Mouse (Mus musculus): ENCODE results near the gene Nfatc2ip.

Nfatc2ip gene

GRCm38 (mm10) chr7:126396298-126397119 is at the start of gene Nfatc2ip:
TSS of gene Nfatc2ip (minus strand) at chr7:126396737.
- CTCF ChIA-PET, result interaction anchor here in 3 of 4 experiments (0.5 to 1.4 kb wide), 10 partner anchors 9 to 796 kb away, joined by 3 to 9 read pairs (median 3); partner anchors contain the start of genes Sh2b1 (in 1 of the 3) and Spns1 (in 1 of the 3)
- POLR2A ChIA-PET, result interaction anchor here in 3 of 4 experiments (0.6 to 3.7 kb wide), 18 partner anchors 8 to 186 kb away, joined by 3 to 24 read pairs (median 4); partner anchors contain the start of genes Spns1 (in 2 of the 3), Cd19 (in 1 of the 3), Eif3c (in 1 of the 3) and Sh2b1 (in 1 of the 3)

GRCm38 (mm10) chr7:126446217-126446616 is 49.7 kb upstream of the Nfatc2ip start:
- POLR2A ChIA-PET, result interaction anchor here in 3 of 4 experiments (0.5 to 1.8 kb wide), 10 partner anchors 10 to 247 kb away, joined by 3 to 7 read pairs (median 4); partner anchors contain the start of genes Sh2b1 (in 2 of the 3) and Tufm (in 1 of the 3)
- CTCF ChIA-PET, result interaction anchor here (0.9 to 2.7 kb wide), 7 partner anchors 9 to 29 kb away, joined by 3 to 11 read pairs (median 3); partner anchors contain the start of gene Sh2b1 (in 1 of the 4)

- ChIA-PET CTCF (interaction anchor here (0.5 to 2.7 kb wide), 9 partner anchors 8 to 30 kb away, joined by 3 to 11 read pairs (median 6); partner anchors contain the start of gene Sh2b1 (in 1 of the 4)), POLR2A (interaction anchor here in 2 of 4 experiments (0.5 to 1.5 kb wide), 7 partner anchors 9 to 314 kb away, joined by 3 to 5 read pairs (median 4); partner anchors contain the start of genes Atp2a1 (in 1 of the 2) and Tufm (in 1 of the 2))
These were observed 48.7 kb upstream of the Nfatc2ip start for GRCm38 (mm10) chr7:126445104-126445815.

- CTCF ChIA-PET, result interaction anchor here in 3 of 4 experiments (0.6 to 1.2 kb wide), 5 partner anchors 8 to 135 kb away, joined by 3 to 9 read pairs (median 4); no protein-coding TSS in a partner anchor
These were observed 48.0 kb upstream of the Nfatc2ip start for GRCm38 (mm10) chr7:126444536-126444935.

GRCm38 (mm10) chr7:126443997-126444396 is 47.5 kb upstream of the Nfatc2ip start:
- ChIA-PET CTCF (interaction anchor here in 2 of 4 experiments (0.6 kb wide), 2 partner anchors 8 to 135 kb away, joined by 3 to 4 read pairs; no protein-coding TSS in a partner anchor), POLR2A (interaction anchor here in 1 of 4 experiments (1.4 kb wide), 1 partner anchor 8 kb away, joined by 4 read pairs; no protein-coding TSS in a partner anchor)

More at GRCm38 (mm10) chr7:126444536-126444935, 48.0 kb upstream of the Nfatc2ip start:
- POLR2A ChIA-PET, result interaction anchor here in 1 of 4 experiments (1.4 to 1.5 kb wide), 3 partner anchors 9 to 18 kb away, joined by 3 to 5 read pairs (median 4); partner anchors contain the start of gene Atp2a1

- ChIA-PET POLR2A (interaction anchor here in 3 of 4 experiments (0.5 to 2.0 kb wide), 7 partner anchors 9 to 465 kb away, joined by 3 to 4 read pairs (median 3); no protein-coding TSS in a partner anchor), CTCF (interaction anchor here in 2 of 4 experiments (0.6 to 0.7 kb wide), 3 partner anchors 21 to 1927 kb away, joined by 3 to 4 read pairs (median 3); no protein-coding TSS in a partner anchor)
These were observed 43.6 kb upstream of the Nfatc2ip start for GRCm38 (mm10) chr7:126440134-126440533.

- ChIA-PET POLR2A (interaction anchor here in 2 of 4 experiments (1.2 to 3.7 kb wide), 6 partner anchors 9 to 80 kb away, joined by 4 to 21 read pairs (median 6); partner anchors contain the start of gene Sh2b1 (in 2 of the 2)), CTCF (interaction anchor here (0.6 to 3.7 kb wide), 35 partner anchors 8 to 1047 kb away, joined by 3 to 16 read pairs (median 4); partner anchors contain the start of genes Sh2b1 (in 3 of the 4), Cd19 (in 1 of the 4), Eif3c (in 1 of the 4) and Rabep2 (in 1 of the 4))
These were observed 40.3 kb upstream of the Nfatc2ip start for GRCm38 (mm10) chr7:126436851-126437250.

- ChIA-PET POLR2A (interaction anchor here in 3 of 4 experiments (0.6 to 3.7 kb wide), 18 partner anchors 8 to 140 kb away, joined by 3 to 21 read pairs (median 4); partner anchors contain the start of gene Sh2b1 (in 3 of the 3)), CTCF (interaction anchor here (0.6 to 3.7 kb wide), 20 partner anchors 8 to 314 kb away, joined by 3 to 16 read pairs (median 4); partner anchors contain the start of genes Sh2b1 (in 2 of the 4) and Sbk1 (in 1 of the 4))
These were observed 39.3 kb upstream of the Nfatc2ip start for GRCm38 (mm10) chr7:126435801-126436200.

GRCm38 (mm10) chr7:126434726-126435125 is 38.2 kb upstream of the Nfatc2ip start:
- CTCF ChIA-PET, result interaction anchor here in 1 of 4 experiments (1.1 kb wide), 1 partner anchor 35 kb away, joined by 3 read pairs; no protein-coding TSS in a partner anchor
- POLR2A ChIA-PET, result interaction anchor here in 2 of 4 experiments (1.3 to 1.7 kb wide), 4 partner anchors 40 to 67 kb away, joined by 4 to 6 read pairs (median 4); partner anchors contain the start of gene Sh2b1 (in 1 of the 2)

GRCm38 (mm10) chr7:126430167-126430566 is 33.6 kb upstream of the Nfatc2ip start:
- ChIA-PET POLR2A (interaction anchor here (0.6 to 1.7 kb wide), 12 partner anchors 9 to 721 kb away, joined by 3 to 5 read pairs (median 3); partner anchors contain the start of gene Spns1 (in 1 of the 4)), CTCF (interaction anchor here in 2 of 4 experiments (0.7 to 1.0 kb wide), 2 partner anchors 30 to 38 kb away, joined by 3 to 7 read pairs; no protein-coding TSS in a partner anchor)

- CTCF ChIA-PET, result interaction anchor here in 2 of 4 experiments (1.0 to 1.1 kb wide), 2 partner anchors 30 kb away, joined by 3 read pairs; no protein-coding TSS in a partner anchor
These were observed 33.0 kb upstream of the Nfatc2ip start for GRCm38 (mm10) chr7:126429503-126429898.

GRCm38 (mm10) chr7:126428631-126429502 is 32.3 kb upstream of the Nfatc2ip start, which contains the start of gene Rabep2:
TSS of gene Rabep2 (plus strand) at chr7:126428759.
- POLR2A ChIA-PET, result interaction anchor here in 3 of 4 experiments (0.9 to 2.8 kb wide), 15 partner anchors 10 to 321 kb away, joined by 3 to 21 read pairs (median 6); partner anchors contain the start of genes Spns1 (in 2 of the 3), Eif3c (in 1 of the 3) and Sh2b1 (in 1 of the 3)
- CTCF ChIA-PET, result interaction anchor here in 3 of 4 experiments (0.6 to 1.9 kb wide), 6 partner anchors 8 to 588 kb away, joined by 3 to 14 read pairs (median 5); partner anchors contain the start of genes Pagr1a (in 1 of the 3) and Sh2b1 (in 1 of the 3)

More at GRCm38 (mm10) chr7:126429503-126429898, 33.0 kb upstream of the Nfatc2ip start:
- POLR2A ChIA-PET, result interaction anchor here (0.6 to 2.8 kb wide), 11 partner anchors 10 to 720 kb away, joined by 3 to 21 read pairs (median 3); partner anchors contain the start of genes Sh2b1 (in 1 of the 4) and Spns1 (in 1 of the 4)

- POLR2A ChIA-PET, result interaction anchor here in 3 of 4 experiments (0.6 to 2.8 kb wide), 49 partner anchors 8 to 961 kb away, joined by 3 to 22 read pairs (median 5); partner anchors contain the start of genes Sh2b1 (in 3 of the 3), Cd19 (in 2 of the 3), Spns1 (in 2 of the 3) and Atp2a1 (in 1 of the 3)
- CTCF ChIA-PET, result interaction anchor here (0.6 to 1.9 kb wide), 18 partner anchors 8 to 940 kb away, joined by 3 to 21 read pairs (median 6); partner anchors contain the start of genes Pagr1a (in 1 of the 4) and Sh2b1 (in 1 of the 4)
These were observed 31.6 kb upstream of the Nfatc2ip start for GRCm38 (mm10) chr7:126428154-126428553.

- ChIA-PET POLR2A (interaction anchor here (0.6 to 2.8 kb wide), 72 partner anchors 9 to 1449 kb away, joined by 3 to 22 read pairs (median 4); partner anchors contain the start of genes Spns1 (in 4 of the 4), Sh2b1 (in 3 of the 4), Cd19 (in 2 of the 4) and Atp2a1 (in 1 of the 4)), CTCF (interaction anchor here (0.5 to 1.9 kb wide), 32 partner anchors 9 to 941 kb away, joined by 3 to 21 read pairs (median 6); partner anchors contain the start of genes Sh2b1 (in 2 of the 4), Nfatc2ip (in 1 of the 4), Pagr1a (in 1 of the 4) and Spns1 (in 1 of the 4))
These were observed 30.9 kb upstream of the Nfatc2ip start for GRCm38 (mm10) chr7:126427323-126427860.
